Mouse (Mus musculus): Measurements from ENCODE around the gene Tgfbi.

The Tgfbi gene

GRCm38 (mm10) chr13:56597831-56598612, 11.3 kb upstream of the Tgfbi start:
- DNase-seq (ENCODE audit: low spot score) = no peak

GRCm38 (mm10) chr13:56599511-56599910, 9.8 kb upstream of the Tgfbi start:
- DNase-seq (ENCODE audit: low spot score) = no peak

- no peak for DNase-seq (ENCODE audit: low spot score)
These were observed 9.0 kb upstream of the Tgfbi start for GRCm38 (mm10) chr13:56600216-56600890.

- no peak for DNase-seq (ENCODE audit: low spot score)
These were observed 8.1 kb upstream of the Tgfbi start for GRCm38 (mm10) chr13:56601199-56601598.

- DNase-seq (ENCODE audit: low spot score) = no peak
These were observed 3.8 kb upstream of the Tgfbi start for GRCm38 (mm10) chr13:56605503-56605902.

GRCm38 (mm10) chr13:56606724-56607123, 2.6 kb upstream of the Tgfbi start:
- no peak for DNase-seq (ENCODE audit: low spot score)

GRCm38 (mm10) chr13:56607225-56607624, 2.1 kb upstream of the Tgfbi start:
- no peak for DNase-seq (ENCODE audit: low spot score)

- DNase-seq (ENCODE audit: low spot score) = no peak
These were observed 1.5 kb upstream of the Tgfbi start for GRCm38 (mm10) chr13:56607846-56608245.

- DNase-seq (ENCODE audit: low spot score) = no peak
These were observed 1.8 kb downstream of the Tgfbi start for GRCm38 (mm10) chr13:56611129-56611528.

- DNase-seq (ENCODE audit: low spot score) = no peak
These were observed 2.4 kb downstream of the Tgfbi start for GRCm38 (mm10) chr13:56611741-56612140.

GRCm38 (mm10) chr13:56612331-56612730, 3.0 kb downstream of the Tgfbi start:
- no peak for DNase-seq (ENCODE audit: low spot score)

GRCm38 (mm10) chr13:56613366-56613998, 4.2 kb downstream of the Tgfbi start:
- peak; percentile 26 for DNase-seq (ENCODE audit: low spot score)

GRCm38 (mm10) chr13:56614768-56615167, 5.4 kb downstream of the Tgfbi start:
- no peak for DNase-seq (ENCODE audit: low spot score)

- DNase-seq (ENCODE audit: low spot score) = no peak
These were observed 5.9 kb downstream of the Tgfbi start for GRCm38 (mm10) chr13:56615223-56615622.

- no peak for DNase-seq (ENCODE audit: low spot score)
These were observed 6.5 kb downstream of the Tgfbi start for GRCm38 (mm10) chr13:56615864-56616263.

GRCm38 (mm10) chr13:56616386-56616785, 7.1 kb downstream of the Tgfbi start:
- DNase-seq (ENCODE audit: low spot score) = no peak

- DNase-seq (ENCODE audit: low spot score) = no peak
These were observed 7.9 kb downstream of the Tgfbi start for GRCm38 (mm10) chr13:56617197-56617596.

- DNase-seq (ENCODE audit: low spot score) = no peak
These were observed 13.0 kb downstream of the Tgfbi start for GRCm38 (mm10) chr13:56622201-56622757.

GRCm38 (mm10) chr13:56626524-56626923, 17.2 kb downstream of the Tgfbi start:
- DNase-seq (ENCODE audit: low spot score) = no peak

GRCm38 (mm10) chr13:56630081-56630480, 20.8 kb downstream of the Tgfbi start:
- DNase-seq (ENCODE audit: low spot score) = no peak

- no peak for DNase-seq (ENCODE audit: low spot score)
These were observed 21.2 kb downstream of the Tgfbi start for GRCm38 (mm10) chr13:56630552-56630951.

- no peak for DNase-seq (ENCODE audit: low spot score)
These were observed 22.0 kb downstream of the Tgfbi start for GRCm38 (mm10) chr13:56631332-56631731.

- DNase-seq (ENCODE audit: low spot score) = no peak
These were observed 24.9 kb downstream of the Tgfbi start for GRCm38 (mm10) chr13:56634139-56634615.

Data from urinary bladder, postnatal 10 days (tissue).